Mouse (Mus musculus) liver, adult 2 months (tissue): Measurements from ENCODE around the gene Tsen54.

ENCODE experiments used
- CTCF ChIP-seq: fragments of 200-500 bp; IDR thresholded peaks from 2 replicates; pipeline ENCODE4 v1.5.1; 2011; ENCODE audit warnings: low read depth, low read length, control low read depth
- POLR2A ChIP-seq: fragments of 200-500 bp; IDR thresholded peaks from 2 replicates; pipeline ENCODE4 v1.6.1; 2011; ENCODE audit warnings: low read length, control low read depth; ENCODE audit not compliant: insufficient read depth; ENCODE audit errors: extremely low read depth

DNA sequence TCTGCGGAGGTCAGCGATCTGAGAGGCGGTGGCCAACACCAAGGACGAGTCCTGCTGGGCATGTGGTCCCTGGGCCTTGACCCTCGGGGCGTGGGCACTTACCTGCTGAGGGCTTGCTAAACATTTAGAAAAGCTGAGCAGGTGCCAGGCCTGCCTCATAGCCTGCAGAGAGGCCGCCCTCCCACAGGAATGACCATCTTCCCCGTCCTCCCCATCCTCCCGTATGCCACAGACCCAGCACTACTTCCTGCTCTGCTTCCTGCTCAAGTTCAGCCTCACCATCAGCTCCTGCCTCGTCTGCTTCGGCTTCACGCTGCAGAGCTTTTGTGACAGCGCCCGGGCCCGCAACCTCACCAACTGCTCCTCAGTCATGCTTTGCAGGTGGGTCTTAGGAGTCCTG lies 17.6 kb upstream of the Tsen54 start:
- TF ChIP-seq CTCF: no peak
- TF ChIP-seq POLR2A: no peak
